Mouse (Mus musculus) megakaryocyte, embryonic 14.5 days (primary cell): ENCODE data around the gene Grn. TPM values are rescaled to one million over a fixed set of nuclear protein-coding genes. Genes with fewer than 3 reads are reported as not detected.

ENCODE experiments used
- H3K27me3 ChIP-seq: replicated peaks from 2 replicates; pipeline ENCODE3; 2012; ENCODE audit warnings: inconsistent platforms
- H3K36me3 ChIP-seq: replicated peaks from 2 replicates; pipeline ENCODE3; 2012; ENCODE audit warnings: low read length, inconsistent platforms, mixed read lengths
- H3K4me1 ChIP-seq: 2 replicates; pipeline ENCODE4 v1.6.1; 2012; ENCODE audit warnings: inconsistent platforms
- H3K4me3 ChIP-seq: replicated peaks from 2 replicates; pipeline ENCODE3; 2012; ENCODE audit warnings: moderate library complexity, mild to moderate bottlenecking, inconsistent platforms
- H3K9me3 ChIP-seq: 2 replicates; pipeline ENCODE4 v1.6.1; 2012; ENCODE audit warnings: inconsistent platforms
- FLI1 ChIP-seq: IDR thresholded peaks from 2 replicates; pipeline ENCODE4 v1.6.1; 2012; ENCODE audit warnings: low read length, inconsistent platforms, mixed read lengths
- GATA1 ChIP-seq: IDR thresholded peaks from 3 replicates; pipeline ENCODE4 v1.6.1; 2012; ENCODE audit warnings: mixed read lengths, low read length, inconsistent platforms, borderline replicate concordance
- polyA plus RNA-seq: library from polyadenylated mRNA; stranded (reverse); fragments of >175 nt; gene quantifications from 2 replicates; pipeline ENCODE4 v1.2.3, GENCODE M21; 2012; ENCODE audit warnings: low replicate concordance; ENCODE audit not compliant: insufficient read depth

Grn gene
- polyA plus RNA-seq, 1 experiment, result 152 TPM

- Histone ChIP-seq H3K36me3 (no peaks in the 10 kb centered on the region), H3K4me1 (peaks cover 23% of the 10 kb centered on the region), H3K27me3 (peaks cover 74% of the 10 kb centered on the region), H3K9me3 (no peaks in the 10 kb centered on the region), H3K4me3 (peak within 1 kb of the TSS; percentile 89)
- TF ChIP-seq GATA1 (no peak), FLI1 (no peak)
These were observed 36.9 kb upstream of the Grn start, which contains the start of gene Rundc3a for GRCm38 (mm10) chr11:102393238-102393634. Gene Rundc3a, plus strand, starts transcription at chr11:102393403.

DNA sequence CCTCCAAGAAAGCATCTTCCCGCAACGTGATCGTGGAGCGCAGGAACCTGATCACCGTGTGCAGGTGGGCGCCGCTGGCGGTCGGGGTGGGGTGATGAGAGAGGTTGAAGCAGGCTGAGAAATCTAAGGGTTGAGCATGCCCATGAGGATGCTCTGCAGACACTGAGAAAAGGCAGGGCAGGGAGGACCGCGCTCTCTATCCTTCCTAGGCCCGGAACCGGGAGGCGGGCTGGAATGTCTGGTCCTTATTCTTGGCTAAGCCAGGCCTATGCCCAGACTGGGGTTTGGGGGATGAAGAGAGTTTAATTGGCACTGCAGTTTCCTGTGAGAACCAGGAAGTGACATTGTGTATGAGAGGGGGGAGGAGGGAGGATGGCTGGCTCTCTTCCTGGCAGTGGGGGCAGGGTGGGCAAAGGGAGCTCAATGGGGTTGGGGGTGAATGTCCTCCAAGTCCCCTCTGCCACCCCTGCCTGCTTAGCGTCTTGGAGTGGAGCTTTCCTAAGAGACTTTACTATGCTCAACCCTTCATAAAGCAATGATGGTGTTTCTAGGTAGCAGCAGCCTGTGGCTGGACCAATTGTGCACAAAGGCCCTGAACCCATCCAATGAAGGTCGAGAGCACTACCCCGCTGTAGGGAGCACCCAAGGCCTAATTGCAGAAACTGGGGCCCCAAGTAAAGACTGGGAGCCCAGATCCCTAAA lies 36.2 kb upstream of the Grn start:
- H3K36me3 ChIP-seq, result no peaks in the 10 kb centered on the region
- TF ChIP-seq GATA1, result no peak
- TF ChIP-seq FLI1, result no peak
- H3K4me1 ChIP-seq, result peaks cover 23% of the 10 kb centered on the region
- H3K9me3 ChIP-seq, result 0 out of 2 replicates have a peak, but pooled peaks cover 2% of the 10 kb centered on the region
- peaks cover 80% of the 10 kb centered on the region for H3K27me3 ChIP-seq
- H3K4me3 ChIP-seq, result peak overlapping the region; percentile 89

DNA sequence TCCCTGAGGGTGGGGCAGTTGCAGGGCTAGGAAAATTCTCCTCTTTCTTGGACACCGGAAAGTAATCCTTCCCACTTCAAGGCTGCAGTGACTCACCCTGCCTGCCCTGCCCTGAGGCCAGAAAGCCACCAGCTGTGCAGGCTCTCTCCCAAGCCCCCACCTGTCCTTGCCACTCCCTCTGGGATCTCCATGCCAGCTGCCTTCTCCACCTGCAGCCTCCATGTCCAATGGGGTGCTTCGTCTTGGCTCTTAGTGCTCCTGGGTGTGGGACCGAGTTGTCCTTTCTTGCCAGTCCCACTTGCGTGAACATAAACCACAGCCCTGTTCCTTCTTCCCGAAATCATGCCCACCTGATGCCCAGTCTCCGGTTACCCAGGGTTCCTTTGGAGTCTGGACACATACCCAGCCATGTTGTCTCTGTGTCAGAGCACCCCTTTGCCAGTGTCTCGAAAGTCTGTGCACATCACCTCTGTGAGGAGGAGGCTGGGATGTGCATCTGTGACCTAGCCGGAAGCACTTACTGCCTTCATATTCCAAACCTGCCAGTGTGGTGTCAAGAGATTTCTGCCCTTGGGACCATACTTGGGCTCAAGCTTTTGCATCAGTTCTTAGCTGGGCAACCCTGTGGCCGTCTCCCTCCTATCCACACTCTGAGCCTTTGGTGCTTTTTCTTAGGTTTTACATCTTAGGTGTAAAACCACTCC lies 35.5 kb upstream of the Grn start:
- TF ChIP-seq FLI1 (no peak), GATA1 (no peak)
- H3K27me3 ChIP-seq, result peaks cover 87% of the 10 kb centered on the region

GRCm38 (mm10) chr11:102395250-102395649 lies 34.9 kb upstream of the Grn start:
- no peak for TF ChIP-seq GATA1
- TF ChIP-seq FLI1, result no peak
- Histone ChIP-seq H3K9me3 (0 out of 2 replicates have a peak, but pooled peaks cover 5% of the 10 kb centered on the region), H3K4me1 (peaks cover 32% of the 10 kb centered on the region), H3K36me3 (no peaks in the 10 kb centered on the region), H3K27me3 (peaks cover 94% of the 10 kb centered on the region), H3K4me3 (no peak overlapping the region)

More for the DNA sequence above, 35.5 kb upstream of the Grn start:
- Histone ChIP-seq H3K9me3 (0 out of 2 replicates have a peak, but pooled peaks cover 2% of the 10 kb centered on the region), H3K36me3 (no peaks in the 10 kb centered on the region), H3K4me1 (peaks cover 27% of the 10 kb centered on the region), H3K4me3 (no peak overlapping the region)

GRCm38 (mm10) chr11:102396263-102396662 lies 33.9 kb upstream of the Grn start:
- H3K9me3 ChIP-seq, result 0 out of 2 replicates have a peak, but pooled peaks cover 5% of the 10 kb centered on the region
- peaks cover 32% of the 10 kb centered on the region for H3K4me1 ChIP-seq
- TF ChIP-seq GATA1 (no peak), FLI1 (no peak)
- peaks cover 95% of the 10 kb centered on the region for H3K27me3 ChIP-seq
- H3K4me3 ChIP-seq, result no peak overlapping the region
- no peaks in the 10 kb centered on the region for H3K36me3 ChIP-seq

GRCm38 (mm10) chr11:102396671-102397141 lies 33.4 kb upstream of the Grn start:
- 0 out of 2 replicates have a peak, but pooled peaks cover 5% of the 10 kb centered on the region for H3K9me3 ChIP-seq
- H3K27me3 ChIP-seq, result peaks cover 95% of the 10 kb centered on the region
- H3K4me1 ChIP-seq, result peaks cover 32% of the 10 kb centered on the region

DNA sequence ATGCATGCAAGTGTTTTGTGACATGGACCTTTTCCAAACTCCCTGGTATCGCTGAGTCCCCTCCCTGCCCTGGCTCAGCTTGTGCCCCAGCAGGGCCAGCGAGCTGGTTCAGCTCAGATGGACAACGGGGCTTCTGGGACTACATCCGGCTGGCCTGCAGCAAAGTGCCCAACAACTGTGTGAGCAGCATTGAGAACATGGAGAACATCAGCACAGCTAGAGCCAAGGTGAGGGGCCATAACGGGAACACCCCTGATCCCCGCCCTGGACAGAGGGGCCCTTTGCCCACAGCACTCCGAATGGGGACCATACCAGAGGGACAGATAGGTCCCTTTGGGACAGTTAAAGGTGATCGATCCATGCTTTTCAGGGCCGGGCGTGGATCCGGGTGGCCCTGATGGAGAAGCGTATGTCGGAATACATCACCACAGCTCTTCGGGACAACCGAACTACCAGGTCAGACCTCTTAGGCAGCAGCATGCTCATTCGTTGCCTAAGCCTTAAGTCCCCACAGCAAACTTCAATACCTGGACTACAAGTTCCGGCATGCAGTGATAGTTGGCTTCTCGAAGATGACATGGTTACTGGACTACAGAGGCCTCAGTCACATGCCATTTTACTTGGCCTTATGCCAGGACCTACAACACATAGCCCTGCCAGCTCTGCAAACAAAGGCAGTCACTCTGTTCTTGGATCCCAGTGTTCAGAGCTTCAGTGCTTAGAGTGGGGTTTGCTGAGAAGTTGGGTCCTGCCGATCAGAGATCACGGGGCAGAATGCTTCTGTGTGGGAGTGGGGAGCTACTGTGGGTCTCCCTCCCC lies 31.9 kb upstream of the Grn start:
- H3K4me1 ChIP-seq, result peaks cover 33% of the 10 kb centered on the region

More at GRCm38 (mm10) chr11:102396671-102397141, 33.4 kb upstream of the Grn start:
- Histone ChIP-seq H3K36me3 (no peaks in the 10 kb centered on the region), H3K4me3 (no peak overlapping the region)
- TF ChIP-seq FLI1 (no peak), GATA1 (no peak)

DNA sequence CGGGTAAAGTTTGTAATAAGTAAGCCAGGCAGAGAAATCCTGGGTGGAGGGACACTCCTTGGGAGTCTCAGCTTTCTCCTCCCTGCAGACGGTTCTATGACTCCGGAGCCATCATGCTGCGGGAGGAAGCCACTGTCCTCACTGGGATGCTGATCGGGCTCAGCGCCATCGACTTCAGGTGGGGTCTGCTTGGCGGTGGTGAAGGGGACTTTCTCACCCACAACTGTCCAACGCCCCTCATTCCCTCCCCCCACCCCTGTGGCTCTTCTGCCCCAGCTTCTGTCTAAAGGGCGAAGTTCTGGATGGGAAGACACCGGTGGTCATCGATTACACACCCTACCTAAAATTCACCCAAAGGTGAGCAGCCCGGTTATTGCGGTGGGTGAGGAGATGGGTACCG lies 31.0 kb upstream of the Grn start:
- Histone ChIP-seq H3K27me3 (peaks cover 78% of the 10 kb centered on the region), H3K4me3 (no peak overlapping the region)

More for the DNA sequence above, 31.9 kb upstream of the Grn start:
- 0 out of 2 replicates have a peak, but pooled peaks cover 5% of the 10 kb centered on the region for H3K9me3 ChIP-seq
- TF ChIP-seq FLI1, result no peak
- no peak for TF ChIP-seq GATA1
- peaks cover 87% of the 10 kb centered on the region for H3K27me3 ChIP-seq
- H3K36me3 ChIP-seq, result peaks cover 11% of the 10 kb centered on the region
- no peak overlapping the region for H3K4me3 ChIP-seq

GRCm38 (mm10) chr11:102399610-102400072 lies 30.5 kb upstream of the Grn start:
- Histone ChIP-seq H3K4me1 (peaks cover 23% of the 10 kb centered on the region), H3K9me3 (0 out of 2 replicates have a peak, but pooled peaks cover 5% of the 10 kb centered on the region), H3K4me3 (peak overlapping the region; percentile 9), H3K36me3 (peaks cover 26% of the 10 kb centered on the region), H3K27me3 (peaks cover 72% of the 10 kb centered on the region)
- no peak for TF ChIP-seq GATA1
- TF ChIP-seq FLI1, result no peak

More for the DNA sequence above, 31.0 kb upstream of the Grn start:
- Histone ChIP-seq H3K36me3 (peaks cover 20% of the 10 kb centered on the region), H3K9me3 (0 out of 2 replicates have a peak, but pooled peaks cover 5% of the 10 kb centered on the region), H3K4me1 (peaks cover 25% of the 10 kb centered on the region)
- no peak for TF ChIP-seq GATA1
- TF ChIP-seq FLI1, result no peak
